Mouse (Mus musculus) embryonic facial prominence, embryonic 10.5 days (tissue): Measurements from ENCODE around the gene Ncoa6. TPM values are rescaled to one million over a fixed set of nuclear protein-coding genes. Genes with fewer than 3 reads are reported as not detected.

Experiments
- DNase-seq: peaks from one replicate; pipeline ENCODE4 v3.0.0-alpha.2; 2017; ENCODE audit warnings: low spot score
- H3K27ac ChIP-seq: fragments of 300-500 bp; sonication (generic); replicated peaks from 2 replicates; pipeline ENCODE4 v1.5.1; 2016; ENCODE audit warnings: mild to moderate bottlenecking
- H3K27me3 ChIP-seq: fragments of 300-500 bp; sonication (generic); replicated peaks from 2 replicates; pipeline ENCODE4 v1.6.1; 2016; ENCODE audit warnings: low read depth, mild to moderate bottlenecking; ENCODE audit not compliant: poor library complexity, severe bottlenecking
- H3K36me3 ChIP-seq: fragments of 300-500 bp; sonication (generic); replicated peaks from 2 replicates; pipeline ENCODE4 v1.6.1; 2016; ENCODE audit warnings: mild to moderate bottlenecking, moderate library complexity
- H3K4me1 ChIP-seq: fragments of 300-500 bp; sonication (generic); 2 replicates; pipeline ENCODE4 v1.6.1; 2016
- H3K4me3 ChIP-seq: fragments of 300-500 bp; sonication (generic); 2 replicates; pipeline ENCODE4 v1.5.1; 2016; ENCODE audit warnings: mild to moderate bottlenecking, moderate library complexity
- H3K9me3 ChIP-seq: fragments of 300-500 bp; sonication (generic); 2 replicates; pipeline ENCODE4 v1.6.1; 2016; ENCODE audit warnings: mild to moderate bottlenecking
- WGBS: fragments of 180-500 bp; shearing (Covaris S2); methylation state at CpG from one replicate; pipeline ENCODE4 v1.1.7; 2016; 5-methylcytosine and 5-hydroxymethylcytosine counted together
- polyA plus RNA-seq: library from polyadenylated mRNA; unstranded; fragments of >200 nt; fragmentation: Nextera tagmentation; extraction: Ambion mirVana; gene quantifications from 2 replicates; pipeline ENCODE4 v1.2.1, GENCODE M21; 2016

Ncoa6 gene
- polyA plus RNA-seq, 1 experiment from 2014 or later, result 20.1 TPM

DNA sequence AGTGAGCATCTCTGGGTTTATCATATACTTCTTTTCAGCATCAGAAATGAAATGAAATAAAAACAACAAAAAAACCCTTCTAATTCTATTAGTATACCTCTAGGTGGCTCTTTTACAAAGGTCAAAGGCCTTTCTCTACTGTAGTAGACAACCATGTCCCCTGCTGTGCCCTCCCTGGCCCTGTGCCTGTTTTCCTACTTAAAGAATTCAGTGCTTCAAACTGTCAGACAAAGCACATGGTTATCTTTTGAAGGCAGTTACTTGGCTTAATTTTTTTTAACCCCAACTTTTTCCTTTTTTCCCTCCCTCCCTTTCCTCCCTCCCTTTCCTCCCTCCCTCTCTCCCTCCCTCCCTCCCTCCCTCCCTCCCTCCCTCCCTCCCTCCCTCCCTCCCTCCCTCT is 73.4 kb downstream of the Ncoa6 start:
- no peaks in the 10 kb centered on the region for H3K9me3 ChIP-seq
- H3K4me1 ChIP-seq, result no peaks in the 10 kb centered on the region
- no peak overlapping the region for H3K27ac ChIP-seq
- H3K27me3 ChIP-seq, result no peaks in the 10 kb centered on the region
- H3K4me3 ChIP-seq, result no peak overlapping the region
- H3K36me3 ChIP-seq, result peaks cover 86% of the 10 kb centered on the region
- no peak for DNase-seq

DNA sequence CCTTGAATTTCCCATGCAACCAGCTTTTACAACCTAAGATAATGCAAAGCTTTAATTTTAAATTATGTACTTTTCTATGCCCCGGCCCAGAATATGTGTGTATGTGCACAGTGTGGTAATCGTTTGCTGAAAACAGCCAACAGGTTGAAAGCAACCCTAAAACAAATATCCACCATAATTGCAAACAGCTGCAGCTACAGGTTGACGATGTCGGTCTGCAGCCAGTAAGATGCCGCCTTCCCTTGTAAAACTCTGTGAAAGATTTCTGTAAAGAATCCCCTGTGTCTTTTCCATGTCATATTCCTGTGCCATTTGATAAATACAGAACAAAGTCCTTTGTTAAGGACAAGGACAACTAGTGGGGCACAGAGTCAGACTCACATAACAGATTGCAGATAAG is 79.1 kb downstream of the Ncoa6 start:
- H3K4me1 ChIP-seq, result peaks cover 5% of the 10 kb centered on the region; the same call in 1 of the 2 replicates
- H3K36me3 ChIP-seq, result peaks cover 84% of the 10 kb centered on the region
- H3K9me3 ChIP-seq, result no peaks in the 10 kb centered on the region
- DNase-seq, result no peak
- H3K4me3 ChIP-seq, result no peak overlapping the region
- H3K27me3 ChIP-seq, result no peaks in the 10 kb centered on the region
- 44% methylated on average over 5 of the region's 5 CpGs for WGBS
- H3K27ac ChIP-seq, result no peak overlapping the region

DNA sequence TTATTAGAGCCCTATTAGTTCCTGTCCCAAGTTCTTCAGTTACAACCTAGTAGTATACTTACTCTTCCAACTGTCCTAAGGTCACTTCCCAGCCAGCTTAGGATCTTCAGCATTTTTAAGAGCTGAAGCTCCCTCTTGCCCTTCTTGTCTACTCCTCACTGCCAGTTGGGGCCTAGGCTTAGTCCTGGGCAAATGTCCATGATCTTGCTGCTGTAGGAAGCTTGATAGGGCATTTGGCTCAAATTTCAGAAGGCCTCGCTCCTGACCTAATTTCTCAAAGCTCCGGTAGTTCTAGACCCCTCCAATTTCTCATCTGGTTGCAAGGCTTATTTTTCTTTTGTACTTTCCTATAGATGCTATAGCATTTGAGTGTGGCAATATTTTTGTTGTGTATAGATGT is 85.1 kb downstream of the Ncoa6 start:
- Histone ChIP-seq H3K27ac (no peak overlapping the region), H3K4me3 (no peak overlapping the region), H3K9me3 (no peaks in the 10 kb centered on the region), H3K27me3 (peaks cover 20% of the 10 kb centered on the region), H3K36me3 (peaks cover 82% of the 10 kb centered on the region), H3K4me1 (peaks cover 21% of the 10 kb centered on the region)
- no peak for DNase-seq
- WGBS, result 89% methylated on average over 2 of the region's 2 CpGs

DNA sequence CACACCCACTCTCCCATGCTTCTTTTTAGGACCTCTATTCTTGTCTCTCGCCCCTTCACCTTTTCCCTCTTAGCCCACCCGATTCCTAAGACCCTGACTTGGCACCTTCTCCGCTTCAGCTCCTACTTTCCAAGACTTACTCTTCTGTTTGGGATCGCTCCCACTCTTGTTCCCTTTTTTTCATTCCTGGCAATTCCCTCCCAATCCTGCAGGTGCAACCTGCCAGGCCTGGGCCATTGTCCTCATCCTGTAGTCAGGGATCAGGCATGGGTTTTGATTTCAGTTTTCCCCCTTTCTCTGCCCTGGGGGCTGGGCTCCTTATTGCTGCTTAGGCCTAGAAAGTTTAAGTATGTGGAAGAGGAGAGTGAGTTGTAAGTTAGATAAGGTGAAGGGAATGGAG is 86.6 kb downstream of the Ncoa6 start:
- H3K9me3 ChIP-seq, result no peaks in the 10 kb centered on the region
- WGBS, result 54% methylated on average over 4 of the region's 4 CpGs

DNA sequence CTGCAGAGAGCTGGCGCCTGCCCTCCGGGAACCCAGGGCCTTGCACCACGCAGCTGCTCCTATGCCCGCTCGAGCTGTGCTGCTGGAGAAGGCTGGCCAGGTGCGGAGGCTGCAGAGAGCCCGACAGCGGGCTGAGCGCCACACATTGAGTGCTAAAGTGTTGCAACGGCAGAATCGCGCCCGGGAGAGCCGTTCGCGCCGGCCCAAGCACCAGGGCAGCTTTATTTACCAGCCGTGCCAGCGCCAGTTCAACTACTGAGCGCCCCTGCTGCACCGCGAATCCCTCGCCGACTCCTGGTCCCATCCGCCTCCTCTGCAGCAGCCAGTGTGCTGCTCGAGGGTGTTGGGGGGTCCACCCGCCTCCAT is 87.2 kb downstream of the Ncoa6 start:
- no peak overlapping the region for H3K27ac ChIP-seq
- peak overlapping the region; percentile 21; the same call in 1 of the 2 replicates for H3K4me3 ChIP-seq
- peaks cover 34% of the 10 kb centered on the region for H3K4me1 ChIP-seq
- H3K36me3 ChIP-seq, result peaks cover 66% of the 10 kb centered on the region
- H3K9me3 ChIP-seq, result no peaks in the 10 kb centered on the region
- peak; percentile 23 for DNase-seq
- 16% methylated on average over 27 of the region's 27 CpGs for WGBS
- H3K27me3 ChIP-seq, result peaks cover 20% of the 10 kb centered on the region

More for the DNA sequence above, 86.6 kb downstream of the Ncoa6 start:
- Histone ChIP-seq H3K4me3 (no peak overlapping the region), H3K27ac (no peak overlapping the region), H3K36me3 (peaks cover 72% of the 10 kb centered on the region), H3K27me3 (peaks cover 20% of the 10 kb centered on the region), H3K4me1 (peaks cover 34% of the 10 kb centered on the region)
- DNase-seq, result no peak

DNA sequence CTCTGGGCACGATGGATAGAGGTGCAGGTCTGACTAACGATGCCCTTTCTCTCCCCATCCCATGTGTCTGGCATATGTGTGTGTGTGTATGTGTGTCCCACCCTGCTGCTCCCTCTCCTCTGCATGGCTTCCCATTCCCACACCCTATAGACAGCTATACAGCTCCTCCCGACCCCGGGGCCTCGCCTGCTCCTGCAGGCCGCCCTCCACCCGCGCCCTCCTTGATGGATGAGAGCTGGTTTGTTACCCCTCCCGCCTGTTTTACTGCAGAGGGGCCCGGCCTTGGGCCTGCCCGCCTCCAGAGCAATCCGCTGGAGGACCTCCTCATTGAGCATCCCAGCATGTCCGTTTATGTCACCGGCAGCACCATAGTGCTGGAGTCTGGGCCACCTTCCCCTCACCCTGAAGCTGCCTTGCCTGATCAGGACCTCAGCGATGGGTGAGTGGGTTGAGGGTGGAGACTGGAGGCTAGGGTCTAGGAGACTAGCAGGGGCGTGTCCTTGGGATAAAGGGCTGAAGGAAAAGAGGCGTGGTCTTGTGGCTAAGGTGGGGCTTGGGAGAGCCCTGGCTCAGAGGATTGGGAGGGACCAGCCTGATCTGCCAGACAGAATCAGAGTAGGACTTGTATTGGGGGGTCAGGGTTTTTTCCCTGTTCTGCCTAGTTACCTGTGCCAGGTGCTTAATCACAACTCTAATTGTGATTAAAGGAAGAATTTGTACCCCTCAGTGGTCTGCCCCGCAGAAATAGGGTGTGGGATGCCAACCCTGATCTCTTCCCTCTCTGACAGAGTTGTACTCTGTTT is 87.8 kb downstream of the Ncoa6 start:
- H3K27ac ChIP-seq, result no peak overlapping the region
- peak; percentile 14 for DNase-seq
- no peaks in the 10 kb centered on the region for H3K9me3 ChIP-seq
- 56% methylated on average over 18 of the region's 18 CpGs for WGBS
- H3K36me3 ChIP-seq, result peaks cover 61% of the 10 kb centered on the region
- peaks cover 38% of the 10 kb centered on the region for H3K4me1 ChIP-seq
- H3K27me3 ChIP-seq, result peaks cover 20% of the 10 kb centered on the region
- H3K4me3 ChIP-seq, result 0 out of 2 replicates have a peak overlapping the region, but pooled peaks have one; percentile 21

DNA sequence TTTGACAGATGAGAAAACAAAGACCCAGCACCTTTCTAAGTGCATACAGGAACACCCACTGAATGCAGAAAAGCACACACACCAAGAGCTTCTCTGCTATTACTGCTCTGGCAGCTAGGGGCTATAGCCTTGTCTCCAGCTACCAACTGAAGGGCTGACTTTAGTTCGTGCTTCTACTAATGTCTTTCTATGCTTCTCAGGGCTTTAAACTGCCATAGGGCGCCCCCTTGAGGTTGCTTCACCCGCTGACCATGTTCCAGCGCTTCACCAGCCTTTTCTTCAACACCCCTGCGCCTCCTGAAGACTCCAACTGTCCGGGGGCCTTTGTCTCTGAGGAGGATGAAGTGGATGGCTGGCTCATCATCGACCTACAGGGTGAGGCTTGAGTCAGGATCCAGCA is 88.6 kb downstream of the Ncoa6 start:
- Histone ChIP-seq H3K4me1 (peaks cover 46% of the 10 kb centered on the region), H3K36me3 (peaks cover 52% of the 10 kb centered on the region), H3K9me3 (no peaks in the 10 kb centered on the region), H3K27me3 (peaks cover 28% of the 10 kb centered on the region), H3K4me3 (no peak overlapping the region), H3K27ac (no peak overlapping the region)
- 32% methylated on average over 7 of the region's 7 CpGs for WGBS
- DNase-seq, result peak; percentile 79

DNA sequence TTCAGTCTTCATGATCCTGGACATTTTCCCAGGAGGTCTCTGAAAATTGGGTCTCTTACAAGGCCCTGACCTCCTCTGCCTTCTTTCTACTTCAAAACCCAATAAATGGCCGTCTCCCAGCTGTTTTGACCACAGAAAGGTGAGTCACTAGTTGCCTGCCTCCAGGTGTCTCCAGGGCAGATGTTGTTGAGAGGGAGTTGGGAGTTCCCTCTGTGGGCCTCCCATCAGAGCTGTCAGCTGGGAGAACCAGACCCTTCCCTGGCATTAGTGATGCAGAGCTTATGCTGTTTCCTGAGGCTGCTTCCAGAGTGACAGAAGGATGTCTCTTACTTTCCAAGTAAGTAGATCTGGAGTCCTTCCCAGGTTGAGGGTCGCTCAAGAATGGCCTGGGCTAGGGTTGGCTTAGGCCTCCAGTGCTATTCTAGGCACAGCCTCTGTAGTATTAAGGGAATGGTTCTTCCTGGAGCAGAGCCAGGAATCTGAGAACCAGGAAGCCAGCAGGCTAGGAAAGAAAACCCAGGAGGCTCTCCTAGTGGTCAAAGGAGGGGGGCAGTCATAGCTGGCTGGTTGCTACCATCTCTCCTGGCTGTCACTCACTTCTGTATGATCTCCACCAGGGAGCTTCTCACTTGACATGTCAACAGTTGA is 90.8 kb downstream of the Ncoa6 start:
- WGBS, result 90% methylated on average over 2 of the region's 2 CpGs
- Histone ChIP-seq H3K4me1 (peaks cover 47% of the 10 kb centered on the region), H3K36me3 (peaks cover 30% of the 10 kb centered on the region), H3K4me3 (peak overlapping the region; percentile 90), H3K27me3 (peaks cover 49% of the 10 kb centered on the region), H3K27ac (no peak overlapping the region; the same call in 1 of the 2 replicates), H3K9me3 (no peaks in the 10 kb centered on the region)
- DNase-seq, result no peak

DNA sequence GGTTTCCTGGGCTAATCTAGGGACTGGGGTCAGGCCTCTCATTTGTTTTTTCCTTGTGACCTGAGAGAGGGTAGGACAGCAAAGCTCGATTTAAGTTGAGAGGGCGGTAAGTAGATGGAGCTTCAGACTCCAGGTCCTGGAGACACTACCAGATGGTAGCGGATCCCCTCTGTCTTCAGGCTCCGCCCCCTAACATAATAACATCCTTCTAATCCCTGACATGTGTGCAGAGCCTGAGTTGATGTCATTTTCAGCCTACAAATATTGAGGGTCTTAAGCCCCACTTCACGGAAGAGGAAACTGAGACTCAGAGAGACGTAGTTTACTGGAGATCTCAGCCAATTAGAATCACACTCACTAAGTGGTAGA is 91.4 kb downstream of the Ncoa6 start:
- 24% methylated on average over 6 of the region's 6 CpGs for WGBS

DNA sequence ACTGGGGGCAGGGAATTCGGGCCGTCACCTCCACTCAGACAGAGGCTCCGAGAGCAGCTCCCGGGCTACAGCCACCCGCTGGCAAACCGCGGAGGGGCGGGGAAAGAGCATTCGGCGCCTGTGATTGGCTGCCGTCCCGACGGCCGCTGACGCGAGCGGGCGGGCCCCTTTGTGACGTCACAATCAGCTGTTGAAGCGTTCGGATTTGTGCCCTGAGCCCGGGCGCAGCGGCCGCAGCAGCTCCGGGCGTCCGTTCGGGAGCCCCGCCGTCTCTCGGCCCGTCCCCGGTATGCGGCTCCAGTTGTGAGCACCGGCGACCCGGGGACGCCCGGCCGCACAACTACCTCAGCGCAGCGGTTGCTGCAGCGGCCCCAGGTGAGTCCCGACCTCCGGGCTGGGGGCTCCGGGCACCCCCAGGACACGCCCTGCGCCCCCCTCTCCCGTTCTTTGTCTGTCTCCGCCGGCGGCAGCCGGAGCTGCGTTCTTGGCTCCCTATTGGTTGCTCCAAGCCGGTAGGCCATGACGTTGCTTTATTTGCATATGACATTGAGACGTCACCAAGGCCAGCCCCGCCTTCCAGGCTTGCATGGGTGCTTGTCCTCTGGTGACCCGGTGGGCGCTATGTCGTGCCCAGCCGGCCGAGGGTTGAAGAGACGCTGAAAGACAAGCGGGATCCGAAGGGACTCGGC is 91.9 kb downstream of the Ncoa6 start:
- peak; percentile 97 for DNase-seq
- H3K36me3 ChIP-seq, result peaks cover 19% of the 10 kb centered on the region
- WGBS, result 1% methylated on average over 68 of the region's 68 CpGs
- peak overlapping the region; percentile 90 for H3K4me3 ChIP-seq
- no peaks in the 10 kb centered on the region for H3K9me3 ChIP-seq
- peaks cover 43% of the 10 kb centered on the region for H3K4me1 ChIP-seq
- peak overlapping the region; percentile 99 for H3K27ac ChIP-seq
- H3K27me3 ChIP-seq, result peaks cover 44% of the 10 kb centered on the region

More for the DNA sequence above, 91.4 kb downstream of the Ncoa6 start:
- peak overlapping the region; percentile 90 for H3K4me3 ChIP-seq
- no peaks in the 10 kb centered on the region for H3K9me3 ChIP-seq
- DNase-seq, result no peak
- peaks cover 49% of the 10 kb centered on the region for H3K27me3 ChIP-seq
- peaks cover 24% of the 10 kb centered on the region for H3K36me3 ChIP-seq
- H3K4me1 ChIP-seq, result peaks cover 47% of the 10 kb centered on the region
- H3K27ac ChIP-seq, result peak overlapping the region; percentile 99

DNA sequence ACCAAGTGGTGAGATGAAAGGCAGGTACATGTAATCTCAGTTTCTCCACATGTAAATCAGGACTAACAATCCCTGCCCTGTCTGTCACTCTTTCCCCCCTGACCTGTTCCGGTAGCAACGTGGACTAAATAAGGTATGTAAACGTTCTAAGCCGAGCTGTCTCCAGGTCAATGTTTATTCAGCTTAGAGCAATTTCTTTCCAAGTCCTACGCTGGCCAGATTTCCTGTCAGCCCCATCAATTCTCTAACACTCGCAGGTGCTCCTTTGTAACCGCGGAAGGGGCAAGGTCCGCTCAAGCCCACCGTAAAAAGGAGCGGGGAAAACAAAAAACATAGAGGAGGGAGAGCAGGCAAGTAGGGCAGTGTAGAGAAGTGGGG is 92.6 kb downstream of the Ncoa6 start:
- Histone ChIP-seq H3K4me1 (peaks cover 36% of the 10 kb centered on the region), H3K9me3 (no peaks in the 10 kb centered on the region), H3K36me3 (peaks cover 12% of the 10 kb centered on the region), H3K27ac (peak overlapping the region; percentile 99), H3K27me3 (peaks cover 36% of the 10 kb centered on the region), H3K4me3 (peak overlapping the region; percentile 90)
- peak; percentile 44 for DNase-seq
- WGBS, result 2% methylated on average over 11 of the region's 11 CpGs

DNA sequence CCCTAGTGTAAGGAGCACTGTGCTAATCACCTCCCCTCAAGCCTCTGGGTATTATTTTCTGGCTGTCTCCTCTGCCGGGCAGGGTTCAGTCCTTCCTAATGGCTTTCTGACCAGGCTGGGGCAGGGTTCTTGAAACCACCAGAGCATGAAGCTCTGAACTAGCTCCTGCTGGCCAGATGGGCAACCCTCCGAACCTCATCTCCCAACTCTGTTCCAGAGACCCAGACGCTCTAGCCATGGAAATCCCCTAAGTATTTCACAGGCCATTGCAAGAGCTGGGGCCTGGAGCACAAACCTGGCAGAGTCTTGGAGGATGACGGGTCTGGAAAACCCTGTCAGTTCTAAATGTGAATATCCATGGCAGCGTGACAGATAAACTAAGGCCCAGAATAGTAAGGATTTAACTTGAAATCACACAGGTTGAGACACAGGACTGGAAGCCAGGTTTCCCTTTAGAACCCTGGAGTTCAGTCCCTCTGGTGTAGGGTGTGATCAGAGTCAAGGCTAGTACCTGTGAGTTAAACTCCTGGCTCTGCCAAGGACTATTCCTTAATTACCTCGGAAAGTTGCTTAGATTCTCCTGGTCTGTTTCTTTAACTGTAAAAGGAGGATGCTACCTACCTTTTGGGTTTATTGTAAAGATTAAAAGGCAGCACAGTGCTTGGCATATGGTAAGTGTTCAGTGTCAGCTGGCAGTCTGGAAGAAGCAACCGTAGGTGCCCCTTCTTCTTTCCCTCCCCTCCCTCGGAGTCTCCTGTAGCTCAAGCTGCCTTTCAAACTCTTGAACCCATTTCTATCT is 93.2 kb downstream of the Ncoa6 start, which contains the start of gene Trp53inp2:
Gene Trp53inp2 (plus strand): TSS at position 799 of the 799 bp plus-strand sequence.
- peaks cover 30% of the 10 kb centered on the region for H3K27me3 ChIP-seq

More for the DNA sequence above, 93.2 kb downstream of the Ncoa6 start, which contains the start of gene Trp53inp2:
- no peak for DNase-seq
- 39% methylated on average over 8 of the region's 8 CpGs for WGBS
- Histone ChIP-seq H3K27ac (peak within 1 kb of the TSS; percentile 99), H3K4me1 (peaks cover 31% of the 10 kb centered on the region), H3K9me3 (no peaks in the 10 kb centered on the region), H3K4me3 (peak within 1 kb of the TSS; percentile 90), H3K36me3 (peaks cover 6% of the 10 kb centered on the region)
